Mouse (Mus musculus): ENCODE data around the gene Jaml. TPM values are rescaled to one million over a fixed set of nuclear protein-coding genes. Genes with fewer than 3 reads are reported as not detected.

Gene Jaml
- polyA plus RNA-seq, 1 experiment, result not detected

GRCm38 (mm10) chr9:45040066-45040845 lies 38.7 kb upstream of the Jaml start:
- TF ChIP-seq MYOD1 (IDR thresholded peaks at IDR 0.05; ENCODE audit: control insufficient read depth, insufficient read length, low read depth) (no peak), CEBPB (IDR thresholded peaks at IDR 0.05; ENCODE audit: low read depth) (no peak), FOSL1 (IDR thresholded peaks at IDR 0.05; ENCODE audit: insufficient read depth, low read length, poor library complexity, severe bottlenecking) (no peak), MAX (IDR thresholded peaks at IDR 0.05) (no peak), CTCF (IDR thresholded peaks at IDR 0.05; ENCODE audit: control insufficient read depth, insufficient read depth, insufficient read length) (no peak), USF1 (IDR thresholded peaks at IDR 0.05; ENCODE audit: low read depth) (no peak), MYOG (IDR thresholded peaks at IDR 0.05; ENCODE audit: control insufficient read depth, extremely low read depth, insufficient read length) (no peak)
- peaks cover 53% of the 10 kb centered on the region for H3K27me3 ChIP-seq (ENCODE audit: control insufficient read depth, insufficient read depth, insufficient read length)
- no peaks in the 10 kb centered on the region for H3K79me2 ChIP-seq (ENCODE audit: control insufficient read depth, insufficient read depth)
- no peaks in the 10 kb centered on the region for H3K79me3 ChIP-seq (ENCODE audit: low read depth)
- no peak overlapping the region for H3ac ChIP-seq (ENCODE audit: control insufficient read depth, insufficient read length, low read depth)
- no peak overlapping the region for H3K4me3 ChIP-seq (ENCODE audit: insufficient read depth, poor library complexity, severe bottlenecking)
- no peaks in the 10 kb centered on the region for H3K36me3 ChIP-seq (ENCODE audit: control insufficient read depth, insufficient read depth)

- H3K27me3 ChIP-seq (ENCODE audit: control insufficient read depth, insufficient read depth, insufficient read length), result peaks cover 54% of the 10 kb centered on the region
- no peak for TF ChIP-seq CEBPB (IDR thresholded peaks at IDR 0.05; ENCODE audit: low read depth)
- no peak for TF ChIP-seq USF1 (IDR thresholded peaks at IDR 0.05; ENCODE audit: low read depth)
- no peak for TF ChIP-seq MYOG (IDR thresholded peaks at IDR 0.05; ENCODE audit: control insufficient read depth, extremely low read depth, insufficient read length)
- TF ChIP-seq CTCF (IDR thresholded peaks at IDR 0.05; ENCODE audit: control insufficient read depth, insufficient read depth, insufficient read length), result no peak
- TF ChIP-seq MAX (IDR thresholded peaks at IDR 0.05), result no peak
- TF ChIP-seq MYOD1 (IDR thresholded peaks at IDR 0.05; ENCODE audit: control insufficient read depth, insufficient read length, low read depth), result no peak
- TF ChIP-seq FOSL1 (IDR thresholded peaks at IDR 0.05; ENCODE audit: insufficient read depth, low read length, poor library complexity, severe bottlenecking), result no peak
- H3ac ChIP-seq (ENCODE audit: control insufficient read depth, insufficient read length, low read depth), result no peak overlapping the region
- H3K79me3 ChIP-seq (ENCODE audit: low read depth), result no peaks in the 10 kb centered on the region
- H3K79me2 ChIP-seq (ENCODE audit: control insufficient read depth, insufficient read depth), result no peaks in the 10 kb centered on the region
- H3K4me3 ChIP-seq (ENCODE audit: insufficient read depth, poor library complexity, severe bottlenecking), result no peak overlapping the region
- no peaks in the 10 kb centered on the region for H3K36me3 ChIP-seq (ENCODE audit: control insufficient read depth, insufficient read depth)
Measured at GRCm38 (mm10) chr9:45041131-45041838, 37.7 kb upstream of the Jaml start.

GRCm38 (mm10) chr9:45042056-45042720 lies 36.8 kb upstream of the Jaml start:
- peaks cover 58% of the 10 kb centered on the region for H3K27me3 ChIP-seq (ENCODE audit: control insufficient read depth, insufficient read depth, insufficient read length)
- no peaks in the 10 kb centered on the region for H3K79me2 ChIP-seq (ENCODE audit: control insufficient read depth, insufficient read depth)
- no peaks in the 10 kb centered on the region for H3K79me3 ChIP-seq (ENCODE audit: low read depth)
- no peaks in the 10 kb centered on the region for H3K36me3 ChIP-seq (ENCODE audit: control insufficient read depth, insufficient read depth)
- TF ChIP-seq MYOG (IDR thresholded peaks at IDR 0.05; ENCODE audit: control insufficient read depth, extremely low read depth, insufficient read length) (no peak), CEBPB (IDR thresholded peaks at IDR 0.05; ENCODE audit: low read depth) (no peak), CTCF (IDR thresholded peaks at IDR 0.05; ENCODE audit: control insufficient read depth, insufficient read depth, insufficient read length) (no peak), MAX (IDR thresholded peaks at IDR 0.05) (no peak), FOSL1 (IDR thresholded peaks at IDR 0.05; ENCODE audit: insufficient read depth, low read length, poor library complexity, severe bottlenecking) (no peak), MYOD1 (IDR thresholded peaks at IDR 0.05; ENCODE audit: control insufficient read depth, insufficient read length, low read depth) (no peak), USF1 (IDR thresholded peaks at IDR 0.05; ENCODE audit: low read depth) (no peak)
- H3ac ChIP-seq (ENCODE audit: control insufficient read depth, insufficient read length, low read depth), result no peak overlapping the region
- no peak overlapping the region for H3K4me3 ChIP-seq (ENCODE audit: insufficient read depth, poor library complexity, severe bottlenecking)

- TF ChIP-seq MYOD1 (IDR thresholded peaks at IDR 0.05; ENCODE audit: control insufficient read depth, insufficient read length, low read depth), result no peak
- no peak for TF ChIP-seq CEBPB (IDR thresholded peaks at IDR 0.05; ENCODE audit: low read depth)
- no peak for TF ChIP-seq MYOG (IDR thresholded peaks at IDR 0.05; ENCODE audit: control insufficient read depth, extremely low read depth, insufficient read length)
- no peak for TF ChIP-seq FOSL1 (IDR thresholded peaks at IDR 0.05; ENCODE audit: insufficient read depth, low read length, poor library complexity, severe bottlenecking)
- TF ChIP-seq MAX (IDR thresholded peaks at IDR 0.05), result no peak
- no peak for TF ChIP-seq CTCF (IDR thresholded peaks at IDR 0.05; ENCODE audit: control insufficient read depth, insufficient read depth, insufficient read length)
- no peak for TF ChIP-seq USF1 (IDR thresholded peaks at IDR 0.05; ENCODE audit: low read depth)
- H3K27me3 ChIP-seq (ENCODE audit: control insufficient read depth, insufficient read depth, insufficient read length), result peaks cover 61% of the 10 kb centered on the region
- H3ac ChIP-seq (ENCODE audit: control insufficient read depth, insufficient read length, low read depth), result no peak overlapping the region
- no peak overlapping the region for H3K4me3 ChIP-seq (ENCODE audit: insufficient read depth, poor library complexity, severe bottlenecking)
- H3K36me3 ChIP-seq (ENCODE audit: control insufficient read depth, insufficient read depth), result no peaks in the 10 kb centered on the region
- H3K79me2 ChIP-seq (ENCODE audit: control insufficient read depth, insufficient read depth), result no peaks in the 10 kb centered on the region
- H3K79me3 ChIP-seq (ENCODE audit: low read depth), result no peaks in the 10 kb centered on the region
Measured at GRCm38 (mm10) chr9:45042947-45043346, 36.0 kb upstream of the Jaml start.

- no peaks in the 10 kb centered on the region for H3K36me3 ChIP-seq (ENCODE audit: control insufficient read depth, insufficient read depth)
- H3K27me3 ChIP-seq (ENCODE audit: control insufficient read depth, insufficient read depth, insufficient read length), result peaks cover 35% of the 10 kb centered on the region
- H3K4me3 ChIP-seq (ENCODE audit: insufficient read depth, poor library complexity, severe bottlenecking), result no peak overlapping the region
- no peak overlapping the region for H3ac ChIP-seq (ENCODE audit: control insufficient read depth, insufficient read length, low read depth)
- no peaks in the 10 kb centered on the region for H3K79me3 ChIP-seq (ENCODE audit: low read depth)
- TF ChIP-seq USF1 (IDR thresholded peaks at IDR 0.05; ENCODE audit: low read depth) (no peak), MYOG (IDR thresholded peaks at IDR 0.05; ENCODE audit: control insufficient read depth, extremely low read depth, insufficient read length) (no peak), CTCF (IDR thresholded peaks at IDR 0.05; ENCODE audit: control insufficient read depth, insufficient read depth, insufficient read length) (no peak), FOSL1 (IDR thresholded peaks at IDR 0.05; ENCODE audit: insufficient read depth, low read length, poor library complexity, severe bottlenecking) (no peak), MYOD1 (IDR thresholded peaks at IDR 0.05; ENCODE audit: control insufficient read depth, insufficient read length, low read depth) (no peak), MAX (IDR thresholded peaks at IDR 0.05) (no peak), CEBPB (IDR thresholded peaks at IDR 0.05; ENCODE audit: low read depth) (no peak)
- no peaks in the 10 kb centered on the region for H3K79me2 ChIP-seq (ENCODE audit: control insufficient read depth, insufficient read depth)
Measured at GRCm38 (mm10) chr9:45046973-45047372, 32.0 kb upstream of the Jaml start.

Measured in C2C12 (cell line).